Mouse (Mus musculus): Measurements from ENCODE around the gene Phlpp1.
A peak's percentile ranks its signal among the peaks of the same experiment; 100 is the strongest.
"Not testable (repeated sequence)": the region's sequence is repeated elsewhere in the genome, so short reads cannot be mapped to it uniquely, and the experiment has no call there.

Phlpp1 gene

DNA sequence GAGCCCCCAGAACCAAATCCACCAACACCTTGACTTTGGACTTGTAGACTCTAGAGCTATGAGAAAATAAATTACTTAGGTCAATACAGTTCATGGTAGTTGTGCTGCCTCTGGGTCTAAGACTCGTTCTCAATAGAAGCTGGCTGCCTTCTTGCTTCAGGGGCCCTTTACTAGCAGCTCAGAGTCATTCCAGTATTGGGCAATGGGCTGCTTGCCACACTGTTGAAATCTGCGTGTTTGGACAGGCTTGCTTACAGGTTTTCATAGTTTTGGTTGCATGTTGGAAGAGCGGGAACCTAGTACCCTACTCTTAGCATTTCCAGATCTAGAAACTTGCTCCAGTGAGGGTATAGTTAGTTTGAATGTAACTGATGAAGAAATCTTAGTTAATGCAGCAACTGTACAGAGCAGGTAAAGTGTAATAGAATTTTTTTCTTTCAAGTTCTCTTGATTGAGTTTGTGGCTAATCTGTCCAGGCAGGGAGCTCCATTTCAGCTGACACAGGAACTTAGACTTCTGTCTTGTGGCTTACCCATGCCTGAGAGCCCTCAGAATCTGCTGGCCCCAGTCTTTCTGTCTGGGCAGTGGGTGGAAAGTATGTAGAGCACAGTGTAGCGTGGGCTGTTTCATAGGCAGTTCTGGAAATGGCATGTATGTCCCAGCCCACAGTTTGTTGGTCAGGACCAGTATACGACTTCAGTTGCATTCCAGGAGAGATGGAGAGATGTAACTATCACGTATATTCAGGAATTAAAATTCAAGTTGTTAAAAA lies 96.7 kb downstream of the Phlpp1 start:
- DNase-seq: no peak

DNA sequence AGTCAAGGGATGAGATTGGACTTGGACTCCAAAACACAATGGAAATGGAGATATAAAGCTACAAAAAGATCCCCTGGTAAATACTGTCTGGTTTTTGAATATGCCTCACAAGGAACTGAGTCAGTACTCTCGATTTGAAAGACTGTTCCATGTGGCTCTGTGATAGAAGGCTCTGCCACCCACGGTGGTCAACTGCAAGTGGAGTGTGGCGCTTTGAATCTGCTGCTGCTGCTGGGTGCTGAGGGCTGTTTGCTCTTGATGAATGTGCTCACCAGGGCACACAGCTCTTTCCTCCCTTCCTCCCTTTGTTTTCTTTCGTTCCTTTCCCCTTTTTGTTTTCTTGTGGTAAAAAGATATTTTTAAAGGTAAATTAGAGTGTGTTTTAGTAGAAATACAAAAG lies 97.8 kb downstream of the Phlpp1 start:
- no peak for DNase-seq

DNA sequence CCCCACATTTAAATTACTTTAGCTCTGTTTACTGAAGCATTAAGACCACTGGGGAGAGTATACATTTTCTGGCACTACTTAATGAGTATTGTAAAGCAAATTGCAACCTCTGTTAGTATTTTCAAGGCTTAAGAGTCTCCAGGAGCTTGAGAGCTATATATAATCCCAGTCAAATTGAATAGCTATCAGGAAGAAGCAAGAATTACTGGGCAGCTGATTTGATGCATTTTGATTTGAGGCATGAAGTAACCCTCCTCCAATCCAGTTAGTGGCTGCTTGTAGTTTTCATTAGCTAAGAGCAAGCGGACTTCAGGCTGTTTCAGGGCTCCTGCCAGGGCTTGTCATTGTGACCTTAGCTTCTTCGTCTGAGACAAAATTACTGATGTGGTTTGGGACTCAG lies 101.4 kb downstream of the Phlpp1 start:
- DNase-seq: no peak

DNA sequence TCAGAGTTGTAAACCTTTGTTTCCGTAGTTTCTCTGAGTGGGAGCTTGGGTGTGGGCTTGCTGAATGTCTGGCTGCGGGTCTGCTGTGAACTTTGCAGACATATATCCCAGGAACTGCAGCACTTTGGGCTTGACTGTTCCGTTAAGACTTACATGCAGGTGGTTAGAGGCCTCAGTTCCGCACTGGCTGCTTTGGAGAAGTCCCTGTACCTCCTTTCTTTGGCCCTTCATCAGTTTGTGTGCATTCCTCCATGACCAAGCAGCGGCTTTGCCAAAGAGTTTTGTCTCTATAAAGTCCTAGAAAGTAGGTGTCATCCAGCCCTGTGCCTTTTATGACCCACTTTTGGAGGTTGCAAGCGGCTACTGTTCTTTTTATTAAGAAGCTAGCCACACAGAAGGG lies 102.2 kb downstream of the Phlpp1 start:
- no peak for DNase-seq

DNA sequence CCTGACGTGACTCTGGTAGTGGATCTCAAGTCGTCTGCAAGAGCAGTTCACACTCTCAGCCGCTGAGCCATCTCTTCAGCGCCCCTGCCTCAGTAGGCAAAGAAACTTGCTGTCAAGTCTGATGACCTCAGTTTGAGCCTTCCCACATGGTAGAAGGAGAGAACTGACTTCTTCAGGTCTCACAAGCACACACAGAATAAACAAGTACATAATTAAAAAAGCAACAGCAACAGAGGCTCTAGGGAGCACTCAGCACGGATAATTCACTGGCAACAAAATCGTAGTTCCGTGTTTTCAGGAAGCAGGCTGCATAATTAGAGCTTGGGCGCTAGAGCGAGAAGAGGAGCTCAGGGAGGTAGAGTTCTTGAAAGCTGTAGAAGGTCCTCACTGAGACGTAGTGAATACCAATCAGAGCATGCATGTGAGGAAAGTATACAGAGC lies 103.0 kb downstream of the Phlpp1 start:
- peak in 1 of 2 experiments; percentile 13 for DNase-seq

DNA sequence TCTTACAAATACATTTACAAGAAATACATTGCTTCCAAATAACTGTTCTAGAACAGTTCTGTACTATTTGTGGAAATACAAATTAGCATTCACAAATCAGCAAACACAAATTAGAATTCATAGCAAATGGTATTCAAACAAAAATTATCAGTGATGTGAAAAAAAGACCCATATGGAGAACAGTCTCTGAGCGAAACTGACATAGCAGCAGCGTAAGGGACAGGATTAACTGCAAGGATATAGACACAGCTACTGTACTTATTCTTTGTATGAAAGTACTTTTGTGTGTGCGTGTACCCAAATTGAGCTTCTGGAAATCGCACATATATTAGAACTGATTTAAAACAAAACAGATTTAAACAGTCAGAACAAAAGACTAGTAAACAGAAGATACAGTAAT lies 103.6 kb downstream of the Phlpp1 start:
- no peak for DNase-seq

DNA sequence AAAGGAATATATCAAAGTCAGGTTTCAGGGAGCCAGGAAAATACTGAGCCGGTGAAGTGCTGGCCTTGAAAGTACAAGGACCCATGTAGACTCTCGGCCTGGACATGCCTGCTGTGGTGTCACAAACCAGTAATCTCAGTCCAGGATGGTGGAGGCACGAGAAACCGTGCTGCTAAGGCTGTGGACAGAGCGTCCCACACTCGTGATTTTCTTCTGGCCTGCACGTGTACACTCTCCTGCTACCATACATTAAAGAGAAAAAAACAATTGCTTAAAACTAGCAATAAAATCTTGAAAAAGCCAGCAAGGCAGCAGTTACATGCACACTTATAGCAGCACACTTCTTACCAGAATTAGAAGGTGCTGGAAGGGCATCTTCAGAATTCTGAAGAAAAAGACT lies 104.2 kb downstream of the Phlpp1 start:
- DNase-seq: no peak

DNA sequence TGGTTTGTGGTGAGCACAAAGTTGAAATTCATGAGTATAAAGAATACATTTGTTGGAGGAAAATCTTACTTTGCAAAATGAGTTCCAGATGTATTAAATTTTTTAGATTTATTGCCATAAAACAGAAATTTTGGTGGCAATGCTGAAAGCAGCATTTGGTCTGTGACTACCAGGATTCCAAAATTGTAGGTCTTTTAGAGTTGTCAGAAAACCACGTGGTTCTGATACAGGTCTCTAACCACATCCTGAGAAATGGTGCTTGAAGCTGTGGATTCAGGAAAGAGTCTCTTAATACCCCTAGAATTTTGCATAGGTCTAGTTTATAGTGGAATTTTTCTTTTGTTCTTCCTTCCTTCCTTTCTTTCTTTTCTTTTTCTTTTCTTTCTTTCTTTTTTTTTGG lies 105.3 kb downstream of the Phlpp1 start:
- no peak for DNase-seq

DNA sequence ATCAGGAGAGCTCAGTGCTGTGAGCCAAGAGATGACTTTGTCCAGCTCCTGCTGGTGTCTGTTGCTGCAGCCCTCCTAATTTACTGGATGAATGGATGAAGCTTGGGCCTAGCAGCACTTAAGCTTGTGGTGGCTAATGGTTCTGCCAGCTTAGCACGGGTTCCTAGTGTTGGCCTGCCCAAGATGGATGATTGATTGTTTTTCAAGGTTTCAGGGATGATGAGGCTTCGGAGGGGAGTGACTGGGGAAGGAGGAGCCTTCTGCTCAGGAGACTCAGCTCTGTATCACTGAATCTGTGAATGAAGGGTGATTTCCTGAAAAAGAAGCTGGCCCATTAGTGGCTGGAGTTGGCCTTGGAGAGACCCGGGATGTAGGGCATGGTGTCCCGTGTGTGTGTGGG lies 105.7 kb downstream of the Phlpp1 start:
- DNase-seq: peak; percentile 41 to 63

DNA sequence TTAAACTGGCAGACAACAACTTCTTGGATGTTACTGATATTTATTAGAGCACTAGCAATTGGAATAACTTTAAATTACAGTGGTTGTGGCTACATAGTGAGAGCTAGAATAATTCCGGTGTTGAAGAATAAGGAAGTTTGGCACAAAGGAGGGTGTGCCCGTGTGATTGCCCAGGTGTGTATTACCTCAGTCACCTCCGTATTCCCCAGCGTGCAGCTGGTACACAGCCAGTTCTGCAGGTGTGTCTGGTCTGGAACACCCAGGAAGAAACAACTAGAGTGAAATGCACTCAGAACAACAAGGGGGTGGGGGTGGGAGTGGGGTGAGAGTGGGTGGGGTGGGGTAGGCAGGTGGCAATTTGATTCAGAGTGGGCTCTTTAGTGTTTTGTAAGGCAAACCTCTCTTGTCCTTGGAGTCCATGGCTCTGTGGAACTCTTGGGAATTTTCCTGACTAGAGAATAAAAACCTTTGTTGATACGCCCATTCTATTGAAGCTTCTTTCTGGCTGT lies 107.1 kb downstream of the Phlpp1 start:
- peak in 1 of 2 experiments; percentile 22 for DNase-seq

DNA sequence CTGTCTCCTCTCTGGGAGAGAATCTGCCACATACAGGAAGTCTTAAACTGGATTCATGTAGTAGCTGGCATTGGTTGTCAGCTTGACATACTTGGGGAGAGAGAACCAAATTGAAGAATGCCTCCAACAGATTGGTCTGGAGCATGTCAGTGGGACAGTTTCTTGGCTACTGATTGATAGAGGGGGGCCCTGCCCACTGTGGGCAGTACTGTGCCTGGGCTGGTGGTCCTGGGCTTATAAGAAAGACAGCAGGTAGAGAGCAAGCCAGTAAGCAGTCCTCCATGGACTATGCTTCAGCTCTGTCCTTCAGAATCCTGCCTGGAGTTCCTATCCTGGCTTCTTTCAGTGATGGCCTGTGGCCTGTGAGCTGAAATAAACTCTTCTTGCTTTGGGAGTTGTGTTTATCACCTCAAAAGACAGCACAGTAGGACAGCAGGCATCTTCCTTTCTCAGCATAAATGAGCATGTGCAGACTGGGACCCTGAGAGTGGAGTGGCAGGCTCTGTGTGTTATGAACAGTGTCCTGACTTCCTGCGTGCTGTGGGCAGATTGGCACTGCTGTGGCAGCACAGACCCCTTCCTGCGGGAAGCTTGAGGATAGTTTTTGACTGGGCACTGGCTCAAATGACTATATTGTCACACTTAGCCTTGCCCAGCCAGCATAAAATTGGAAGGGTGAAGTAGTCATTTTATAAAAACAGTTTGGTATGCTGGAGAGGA lies 108.0 kb downstream of the Phlpp1 start:
- DNase-seq: peak; percentile 52 to 67

DNA sequence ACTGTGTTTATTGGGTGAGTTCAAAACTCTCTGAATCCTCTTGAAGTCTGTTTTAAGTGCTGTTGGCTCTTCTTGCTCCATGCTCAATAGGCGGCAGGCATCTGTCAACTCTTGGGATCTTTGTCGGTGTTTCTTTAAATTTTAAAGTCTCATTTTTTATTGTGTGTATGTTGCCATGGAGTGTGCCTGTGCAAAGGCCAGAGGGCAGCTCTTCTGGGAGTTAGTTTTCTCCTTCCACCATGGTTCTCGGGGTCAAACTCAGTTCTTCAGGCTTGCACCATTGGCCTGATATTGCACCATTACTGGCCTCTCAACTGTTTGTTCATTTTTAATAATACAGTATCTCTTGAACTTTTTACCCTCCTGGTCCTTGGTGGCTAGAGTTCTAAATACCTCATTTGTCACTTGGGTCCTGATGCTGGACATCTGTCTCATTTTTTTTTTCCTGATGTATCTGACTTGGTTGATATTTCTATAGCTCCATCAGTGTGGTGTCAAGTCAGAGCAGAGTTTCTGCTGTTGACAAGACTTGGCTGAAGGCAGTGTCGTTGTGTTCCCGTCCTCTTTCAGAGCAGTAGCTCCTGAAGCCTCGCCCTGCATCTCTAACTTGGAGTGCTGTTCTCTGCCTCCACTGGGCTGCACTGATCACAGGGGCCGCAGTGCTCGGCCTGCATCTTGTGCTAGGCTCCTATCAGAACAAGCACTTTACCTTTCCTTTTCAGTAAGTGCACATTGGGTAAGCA lies 108.8 kb downstream of the Phlpp1 start:
- peak in 1 of 2 experiments; percentile 10 for DNase-seq

DNA sequence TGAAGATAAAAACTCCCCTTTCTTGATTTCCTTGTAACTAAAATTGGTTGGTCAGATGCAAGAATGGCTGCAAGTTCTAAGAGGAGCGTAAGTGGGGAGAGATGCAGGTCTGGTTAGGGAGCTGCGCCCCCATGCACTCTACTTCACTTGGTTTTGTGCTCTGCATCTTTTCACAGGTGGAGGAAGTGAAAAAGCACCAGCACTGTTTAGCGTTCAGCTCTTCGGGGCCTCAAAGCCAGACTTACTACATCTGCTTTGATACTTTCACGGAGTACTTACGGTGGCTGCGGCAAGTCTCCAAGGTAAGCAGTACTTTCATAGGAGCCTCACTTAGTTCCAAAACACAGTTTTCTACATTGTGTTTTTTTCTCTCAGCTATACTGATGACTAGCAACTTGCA lies 115.3 kb downstream of the Phlpp1 start:
- DNase-seq: no peak

DNA sequence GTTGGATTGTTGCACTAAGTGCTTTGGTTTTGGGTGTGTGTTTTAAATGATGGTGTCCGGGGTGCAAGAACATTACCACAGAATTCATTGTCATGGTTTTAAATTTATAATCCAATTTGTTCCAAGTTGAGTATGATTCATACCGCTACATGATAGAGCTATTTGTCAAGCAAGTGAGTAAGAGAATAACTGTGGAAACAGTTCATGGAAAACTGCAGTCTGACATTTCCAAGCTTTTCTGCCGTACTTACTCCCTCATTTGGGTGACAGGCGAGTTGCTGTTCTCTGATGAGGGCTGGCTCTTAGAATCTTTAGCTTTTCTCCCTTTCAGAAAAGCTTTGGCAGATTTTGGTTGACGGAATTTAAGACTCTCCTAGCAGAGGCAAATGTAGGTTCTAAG lies 117.5 kb downstream of the Phlpp1 start:
- no peak for DNase-seq

DNA sequence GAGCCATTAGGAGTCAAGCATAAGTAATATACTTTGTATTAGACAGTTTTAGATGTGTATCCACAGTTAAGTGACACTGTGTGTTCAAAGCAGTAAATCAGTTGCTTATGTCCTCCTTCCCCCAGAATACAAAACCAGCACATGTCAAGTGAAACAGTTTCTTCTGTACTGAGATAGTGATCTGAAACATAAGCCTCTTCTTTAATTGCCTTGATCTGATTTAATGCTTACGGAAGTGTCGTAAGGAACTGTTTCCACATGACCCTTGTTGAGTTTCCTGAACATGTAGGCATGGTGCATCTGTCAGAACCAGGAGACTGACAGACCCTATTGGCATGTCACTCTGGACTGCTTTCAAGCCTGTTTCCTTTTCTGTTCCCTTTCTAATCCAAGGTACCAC lies 118.0 kb downstream of the Phlpp1 start:
- no peak for DNase-seq

DNA sequence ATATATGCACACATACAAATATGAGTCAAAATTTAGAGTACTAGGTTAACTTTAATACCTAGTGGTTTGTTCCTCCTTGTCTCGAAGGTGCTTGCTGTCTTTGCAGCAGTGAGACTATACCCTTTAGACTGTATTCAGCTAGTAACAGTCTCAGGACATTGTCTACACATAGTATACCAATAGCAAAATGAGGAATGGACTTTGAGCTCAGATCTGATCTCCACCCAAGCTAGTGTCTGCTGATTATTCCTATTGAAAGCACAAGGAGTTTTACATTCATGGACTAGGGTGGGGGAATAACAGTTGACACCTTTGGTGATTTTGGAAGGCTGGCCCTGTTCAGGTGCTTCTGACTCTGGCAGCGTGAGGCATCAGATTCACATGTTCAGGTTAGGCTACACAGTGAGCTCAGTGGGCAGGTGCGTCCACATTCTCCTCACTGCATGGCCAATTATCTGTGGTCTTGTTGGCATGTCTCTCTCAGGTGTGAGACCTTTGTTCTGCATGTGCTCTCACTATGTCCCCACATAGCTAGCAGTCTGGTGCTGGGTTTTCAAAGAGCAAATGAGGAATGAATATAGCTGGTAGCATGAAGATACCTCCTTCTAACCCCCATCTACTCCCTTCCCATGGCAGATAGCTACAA lies 138.0 kb downstream of the Phlpp1 start:
- DNase-seq: no peak

DNA sequence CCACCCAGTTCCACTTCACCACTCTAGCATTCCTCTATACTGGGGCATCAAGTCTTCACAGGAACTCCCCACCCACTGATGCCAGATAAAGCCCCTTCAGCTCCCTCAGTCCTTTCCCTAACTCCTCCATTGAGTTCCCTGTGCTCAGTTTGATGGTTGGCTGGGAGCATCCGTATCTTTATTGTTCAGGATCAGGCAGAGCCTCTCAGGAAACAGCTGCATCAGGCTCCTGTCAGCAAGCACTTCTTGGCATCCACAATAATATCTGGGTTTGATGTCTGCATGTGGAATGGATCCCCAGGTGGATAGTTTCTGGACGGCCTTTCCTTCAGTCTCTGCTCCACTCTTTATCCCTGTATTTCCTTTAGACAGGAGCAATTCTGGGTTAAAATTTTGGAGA lies 138.7 kb downstream of the Phlpp1 start:
- no peak for DNase-seq

DNA sequence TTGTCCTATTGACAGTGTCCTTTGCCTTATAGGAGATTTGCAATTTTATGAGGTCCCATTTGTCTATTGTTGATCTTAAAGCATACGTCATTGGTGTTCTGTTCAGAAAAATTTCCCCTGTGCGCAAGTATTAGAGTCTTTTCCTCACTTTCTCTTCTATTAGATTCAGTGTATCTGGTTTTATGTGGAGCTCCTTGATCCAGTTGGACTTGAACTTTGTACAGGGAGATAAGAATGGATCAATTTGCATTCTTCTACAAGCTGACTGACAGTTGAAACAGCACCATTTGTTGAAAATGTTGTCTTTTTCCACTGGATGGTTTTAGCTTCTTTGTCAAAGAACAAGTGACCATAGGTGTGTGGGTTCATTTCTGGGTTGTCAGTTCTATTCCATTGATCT lies 140.3 kb downstream of the Phlpp1 start:
- not testable (repeated sequence) for DNase-seq

DNA sequence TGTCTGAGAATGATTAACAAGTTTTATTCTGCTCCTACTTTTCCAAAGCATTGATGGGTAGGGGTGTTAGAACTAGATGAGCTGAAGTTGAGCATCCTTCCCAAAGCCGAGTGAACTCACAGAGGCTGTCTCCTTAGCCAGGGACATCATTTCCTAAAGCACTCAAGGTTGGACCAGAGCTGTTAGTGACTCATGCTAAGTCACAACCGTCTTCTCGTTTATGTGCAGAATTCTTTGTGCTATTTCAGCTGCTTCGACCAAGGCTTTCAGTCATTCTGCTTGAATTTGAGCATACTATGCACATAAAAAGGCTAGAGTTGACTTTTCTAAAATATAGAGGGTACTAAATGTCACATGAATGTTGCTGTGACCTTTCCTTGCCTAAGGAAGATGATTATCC lies 142.9 kb downstream of the Phlpp1 start:
- no peak for DNase-seq

DNA sequence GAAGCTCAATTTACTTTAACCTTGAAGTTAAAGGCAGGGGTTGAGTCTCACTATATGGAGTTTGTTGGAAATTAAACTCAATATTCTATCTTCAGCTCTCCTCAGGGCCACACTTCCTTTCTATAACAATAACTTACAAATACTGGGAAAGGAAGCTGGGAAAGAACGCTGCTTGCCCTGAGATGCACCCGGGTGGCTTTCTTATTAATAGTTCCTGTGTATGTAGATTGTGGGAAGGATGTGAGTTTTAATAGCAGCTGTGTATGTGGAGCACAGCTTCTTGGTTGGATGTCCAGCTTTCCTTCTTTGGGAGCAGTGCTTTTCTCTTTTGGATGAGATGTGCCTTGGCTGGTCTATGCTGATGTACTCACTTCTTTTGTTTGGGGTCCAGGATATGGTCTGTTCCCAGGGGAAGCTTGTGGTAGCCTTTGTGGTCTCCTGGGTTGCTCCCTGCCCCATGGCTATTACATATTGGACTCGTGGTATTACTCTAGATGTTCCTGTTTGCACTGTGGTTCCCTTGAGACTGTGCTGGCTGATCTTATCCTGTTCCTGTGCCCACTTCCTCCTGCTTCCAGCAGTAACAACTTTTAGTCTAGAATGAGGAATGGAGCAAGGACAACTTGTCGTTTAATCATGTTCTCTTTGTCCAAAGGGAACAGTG lies 145.2 kb downstream of the Phlpp1 start:
- peak in 1 of 2 experiments; percentile 4 for DNase-seq

DNA sequence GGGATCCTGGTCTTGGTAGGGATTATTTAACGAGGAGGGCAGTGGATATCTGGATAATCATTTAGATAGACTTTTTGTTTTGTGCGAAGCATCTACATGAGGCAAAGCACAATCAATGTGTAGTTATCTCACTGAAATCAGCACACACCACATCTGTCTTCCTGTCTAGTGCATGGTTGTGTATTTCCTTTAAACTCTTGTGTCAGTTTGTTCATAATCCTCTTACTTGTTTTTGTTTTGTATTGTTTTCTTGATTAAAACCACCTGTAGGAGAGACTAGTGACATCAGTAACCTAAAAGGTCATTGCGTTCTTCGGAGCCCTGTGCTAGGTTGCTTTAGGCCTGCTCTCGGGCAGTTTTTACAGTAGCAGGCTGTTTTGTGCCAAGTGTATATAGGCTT lies 146.8 kb downstream of the Phlpp1 start:
- DNase-seq: no peak

DNA sequence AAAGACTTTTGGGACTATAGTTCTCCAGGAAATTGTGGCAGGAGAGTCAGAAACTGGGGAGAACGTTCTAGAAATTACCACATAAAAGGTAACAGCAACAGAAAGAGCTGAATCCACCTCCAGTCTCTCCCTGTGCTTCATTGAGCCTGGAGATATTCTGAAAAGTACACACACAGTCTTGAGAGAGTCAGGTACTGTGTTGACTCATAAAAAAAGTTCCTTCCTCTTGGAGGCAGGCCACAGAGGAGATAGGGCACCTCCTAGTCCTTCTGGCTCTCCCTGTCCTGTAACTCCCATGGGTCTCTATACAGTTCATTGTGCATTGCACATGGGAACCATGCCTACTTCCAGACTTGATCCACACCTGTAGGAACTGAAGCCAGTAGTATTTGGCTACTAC lies 149.0 kb downstream of the Phlpp1 start:
- DNase-seq: no peak
